Mouse (Mus musculus): ENCODE measurements around the gene Coro7.
"Not testable (repeated sequence)": the region's sequence is repeated elsewhere in the genome, so short reads cannot be mapped to it uniquely, and the experiment has no call there.

Gene Coro7

DNA sequence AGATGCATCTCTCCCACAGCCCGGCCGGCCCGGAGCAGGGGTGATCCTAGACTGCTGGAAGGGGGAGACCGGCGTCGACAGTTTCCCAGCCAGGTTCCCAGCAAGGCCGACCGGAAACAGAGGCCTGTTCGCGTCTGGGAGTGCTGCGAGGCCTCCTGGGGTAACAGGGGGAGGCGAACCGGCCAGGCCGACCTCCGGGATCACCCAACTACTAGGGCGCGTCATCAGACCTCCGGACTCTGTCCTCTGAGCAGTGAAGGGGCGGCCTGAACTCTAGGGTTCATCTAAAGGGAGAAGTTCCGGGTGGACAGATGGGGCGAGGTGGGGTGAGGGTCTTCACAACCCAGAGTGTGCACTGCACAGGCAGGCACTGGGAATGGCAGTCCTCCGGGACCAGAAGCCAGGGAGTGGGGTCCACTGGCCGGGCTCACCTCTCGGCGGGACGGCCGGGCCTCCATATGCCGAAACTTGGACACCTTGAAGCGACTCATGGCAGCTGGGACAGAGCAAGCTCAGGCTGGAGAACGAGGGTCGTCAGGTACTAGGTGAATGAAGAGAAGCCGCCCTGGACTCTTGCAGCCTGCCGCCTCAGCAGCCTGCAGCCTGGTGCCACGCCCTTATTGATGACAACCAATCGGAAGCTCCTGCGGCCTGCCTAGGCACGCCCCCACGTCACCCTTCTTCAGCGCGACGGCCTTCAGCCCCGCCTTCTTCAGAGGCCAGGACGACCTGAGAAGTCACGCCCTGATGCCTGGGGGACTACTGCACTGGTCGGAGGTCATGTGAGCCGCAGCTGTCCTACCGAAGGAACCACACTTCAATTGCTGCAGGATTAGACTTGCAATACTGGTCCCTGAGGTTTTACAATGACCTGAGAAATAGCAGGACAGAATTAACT, at the start of gene Coro7:
Coro7 (minus strand) TSS at position 657 of the 898 bp plus-strand sequence.
- peak; percentile 97 for DNase-seq

DNA sequence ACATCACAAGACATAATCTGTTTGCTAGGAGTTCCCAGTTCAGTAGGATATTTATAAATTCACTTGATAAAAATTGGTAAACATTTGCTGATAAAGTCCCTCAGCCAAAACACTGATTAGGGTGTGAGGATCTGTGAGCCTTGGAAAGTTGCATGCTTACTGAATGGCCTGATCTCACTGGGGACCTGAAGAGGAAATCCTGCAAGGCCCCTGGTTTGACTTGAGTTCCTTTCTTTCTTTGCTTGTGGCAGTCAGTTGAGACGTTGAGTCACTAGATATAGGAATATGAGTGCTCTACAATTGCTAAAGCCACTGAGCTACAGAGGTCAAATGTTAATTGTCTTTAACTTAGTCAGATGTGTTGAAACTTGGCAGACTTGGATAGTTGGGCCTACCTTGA, 48.4 kb upstream of the Coro7 start:
- DNase-seq, result no peak

DNA sequence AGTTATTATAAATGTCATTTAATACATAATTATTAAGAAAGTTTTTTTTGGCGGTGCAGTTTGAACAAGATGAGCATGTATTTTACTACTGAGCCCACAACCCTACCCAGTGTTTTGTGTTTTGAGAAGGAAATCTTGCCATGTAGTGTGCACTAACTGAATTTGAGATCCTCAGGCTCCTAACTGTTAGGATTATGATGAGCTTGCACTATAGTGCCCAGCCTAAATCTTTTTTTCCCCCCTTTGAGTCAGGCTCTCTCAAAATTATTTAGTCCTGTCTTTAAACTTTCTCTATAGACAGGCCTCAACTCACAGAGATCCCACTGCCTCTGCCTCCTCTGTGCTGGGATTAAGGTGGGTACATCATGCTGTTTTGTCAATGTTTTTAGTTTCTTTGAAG, 47.9 kb upstream of the Coro7 start:
- DNase-seq, result no peak

DNA sequence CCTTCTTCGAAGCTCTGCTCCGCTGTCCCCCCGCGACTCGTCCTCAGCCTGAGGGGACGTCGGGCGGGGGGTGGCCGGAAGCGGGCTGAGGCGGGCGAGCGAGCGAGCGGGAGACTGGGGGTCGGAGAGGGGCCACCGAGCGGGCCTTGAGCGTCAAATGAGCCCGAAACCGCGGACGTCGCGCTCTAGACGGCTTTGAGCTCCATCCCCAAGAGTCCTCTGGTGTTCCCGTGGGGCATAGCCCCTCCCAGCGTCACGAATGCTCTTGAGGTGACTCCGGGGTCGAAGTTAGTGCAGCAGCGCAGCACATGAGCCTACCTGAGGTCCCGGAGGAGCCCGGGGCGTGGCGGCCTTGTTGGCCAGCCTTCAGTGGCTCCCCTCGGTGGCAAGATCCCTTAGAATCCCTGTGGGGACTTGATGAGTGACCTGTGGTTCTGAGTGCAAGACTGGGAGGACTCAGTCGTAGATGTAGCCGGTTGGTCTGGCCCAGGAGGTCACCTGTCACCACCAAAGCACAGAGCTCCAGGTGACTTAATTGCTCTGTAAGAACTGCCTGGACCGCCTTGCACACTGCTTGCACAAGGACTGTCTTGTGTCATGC, 47.1 kb upstream of the Coro7 start:
- DNase-seq, result peak; percentile 67

DNA sequence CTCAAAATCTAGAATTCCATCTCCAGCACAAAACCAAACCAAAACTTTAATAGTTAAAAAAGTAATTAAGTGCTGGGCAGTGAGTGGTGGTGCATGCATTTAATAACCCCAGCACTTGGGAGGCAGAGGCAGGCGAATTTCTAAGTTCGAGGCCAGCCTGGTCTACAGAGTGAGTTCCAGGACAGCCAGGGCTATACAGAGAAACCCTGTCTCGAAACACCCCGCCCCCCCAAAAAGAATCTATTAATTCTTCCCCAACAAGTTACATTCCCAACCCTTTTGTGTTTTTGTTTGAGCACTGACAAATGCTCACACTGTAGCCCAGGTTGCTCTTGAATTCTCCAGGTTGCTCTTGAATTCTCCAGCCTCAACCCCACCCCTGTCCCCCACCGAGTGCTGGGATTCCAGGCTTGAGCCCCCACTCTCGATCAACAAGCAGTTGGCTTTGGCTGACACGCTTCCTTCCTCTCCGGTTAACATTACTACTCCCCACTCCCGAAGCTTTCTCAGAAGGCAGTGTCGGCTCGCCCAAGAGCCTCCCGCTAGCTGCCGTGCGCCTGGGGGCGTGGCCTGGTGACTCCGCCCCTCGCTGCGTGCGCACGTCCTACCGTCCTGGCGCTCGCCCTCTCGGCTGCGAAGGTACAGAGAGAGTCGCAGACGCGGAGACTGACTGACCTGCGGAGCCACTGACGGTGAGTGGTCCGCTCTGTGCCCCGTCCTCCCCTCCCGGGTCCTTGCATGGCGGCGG, 46.4 kb upstream of the Coro7 start, which contains the start of gene Hmox2:
Hmox2 (plus strand) TSS at position 582 of the 748 bp plus-strand sequence.
- peak; percentile 97 for DNase-seq

DNA sequence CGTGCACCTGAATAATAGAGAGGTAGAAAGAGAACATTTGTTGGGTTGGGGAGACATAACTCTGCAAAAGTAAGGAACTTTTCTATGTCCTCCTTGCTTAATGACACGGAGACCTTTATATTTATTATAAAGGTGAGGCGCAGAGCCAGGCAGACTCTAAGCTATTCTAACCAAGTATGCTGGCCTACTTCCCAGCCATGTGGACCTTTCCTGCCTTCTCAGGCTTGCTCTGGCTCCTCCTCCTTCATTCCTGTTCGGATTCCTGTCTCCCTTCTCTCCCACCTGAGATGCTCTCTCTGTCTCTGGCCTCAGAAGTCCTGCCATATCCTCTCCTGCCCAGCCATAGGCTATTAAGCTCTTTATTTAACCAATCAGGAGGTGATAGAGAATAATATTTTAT, 45.7 kb upstream of the Coro7 start:
- no peak for DNase-seq

DNA sequence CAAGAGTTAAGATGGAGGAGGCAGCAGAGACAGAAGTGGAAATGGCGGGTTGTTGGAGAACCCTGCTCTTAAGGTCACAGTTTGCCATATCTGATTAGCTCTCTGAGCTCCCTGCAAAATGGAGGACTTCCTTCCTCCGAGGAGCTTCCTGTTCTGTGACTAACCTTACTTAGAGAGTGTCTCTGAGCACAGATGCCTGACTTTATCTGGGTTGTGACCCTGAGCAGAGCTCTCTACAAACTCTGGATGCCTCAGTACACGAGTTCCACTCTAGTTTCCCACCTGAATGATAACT, 43.3 kb upstream of the Coro7 start:
- no peak for DNase-seq

DNA sequence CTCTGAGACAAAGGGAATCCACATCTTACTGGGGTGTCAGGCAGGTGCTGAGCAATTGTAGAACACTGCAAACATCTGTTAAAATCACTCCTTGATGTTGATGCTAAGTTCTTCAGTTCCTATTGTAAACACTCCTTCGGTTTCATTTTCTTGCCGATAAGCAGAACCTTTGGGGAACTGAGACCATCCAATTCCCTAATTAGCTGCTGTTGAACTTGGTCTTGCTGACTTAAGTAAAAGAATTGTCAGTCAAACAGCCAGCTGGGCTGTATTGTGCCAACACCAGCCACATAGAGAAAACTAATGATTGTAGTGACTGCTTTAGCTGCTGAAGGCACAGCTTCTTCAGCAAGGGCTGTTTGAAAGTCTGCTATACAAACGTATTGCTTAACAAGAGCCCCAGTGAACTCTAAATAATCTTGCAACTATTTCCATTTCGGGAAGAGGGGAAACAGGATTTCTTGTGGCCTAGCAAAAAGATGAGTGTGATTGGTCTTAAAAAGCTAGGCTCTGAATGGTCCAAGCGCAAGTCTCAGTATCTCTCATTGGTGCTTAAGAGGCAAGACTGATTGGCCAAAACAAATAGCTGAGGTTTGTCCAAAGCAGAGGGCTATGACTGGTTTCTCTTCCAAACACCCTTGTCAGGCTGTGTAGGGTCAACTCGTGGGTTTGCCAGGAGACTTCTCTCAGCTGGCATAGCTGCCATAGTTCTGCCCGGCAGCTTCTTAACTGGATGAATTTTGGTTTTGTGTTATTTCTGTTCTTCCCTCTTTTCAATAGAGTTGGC, 42.7 kb upstream of the Coro7 start:
- no peak for DNase-seq

DNA sequence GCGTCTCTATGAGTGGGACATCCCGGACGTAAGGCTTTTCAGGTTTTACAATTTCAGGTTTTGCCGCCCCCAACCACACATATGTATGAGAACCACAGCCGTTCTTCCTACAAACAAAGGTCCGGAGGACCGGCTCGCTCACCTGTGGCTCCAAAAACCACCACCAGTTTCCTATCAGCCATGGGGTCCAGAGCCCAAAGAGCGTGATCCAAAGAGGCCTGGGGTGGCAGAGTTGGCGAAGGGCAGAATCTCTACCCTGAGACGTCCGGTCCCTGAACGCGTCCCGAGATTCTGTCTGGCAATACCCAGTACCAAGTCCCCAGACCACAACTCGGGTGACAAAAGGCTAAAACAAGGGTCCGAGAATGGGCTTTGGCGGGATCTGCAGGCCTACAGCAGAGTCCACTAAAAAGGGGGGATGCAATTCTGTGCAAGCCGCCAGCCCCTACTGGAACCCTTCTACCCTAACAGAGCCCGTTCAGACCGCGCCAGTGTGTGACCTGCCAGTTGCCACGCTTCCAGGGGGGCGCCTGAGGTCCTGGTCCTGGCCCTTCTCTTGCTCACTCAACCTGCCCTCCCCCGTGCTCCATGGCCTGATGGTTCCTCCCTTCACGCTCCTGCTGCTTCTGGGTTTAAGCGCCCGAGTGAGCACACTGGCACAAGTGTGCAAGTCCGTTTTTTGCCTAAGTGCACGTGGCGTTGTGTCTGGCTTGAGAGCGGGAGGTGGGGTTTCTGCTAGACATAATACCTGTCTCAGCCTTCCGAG, 39.4 kb upstream of the Coro7 start, which contains the start of gene Nmral1:
Nmral1 (minus strand) TSS at position 604 of the 766 bp plus-strand sequence.
- DNase-seq, result peak; percentile 78

DNA sequence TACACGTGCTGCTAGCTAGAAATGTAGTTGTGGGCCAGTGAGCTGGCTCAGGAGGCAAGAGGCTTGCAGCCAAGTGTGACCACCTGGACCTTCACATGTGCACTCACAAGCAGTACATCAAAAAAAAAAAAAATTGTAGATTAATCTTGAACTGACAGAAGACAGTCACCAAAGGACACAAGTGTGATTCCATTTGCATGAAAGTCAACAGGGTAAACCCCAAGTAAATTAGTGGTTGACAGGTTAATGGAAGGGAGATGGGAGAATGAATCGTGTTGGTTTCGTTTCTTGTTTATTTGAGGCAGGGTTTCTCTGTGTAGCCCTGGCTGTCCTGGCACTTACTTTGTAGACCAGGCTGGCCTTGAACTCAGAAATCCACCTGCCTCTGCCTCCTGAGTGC, 38.3 kb upstream of the Coro7 start:
- DNase-seq, result no peak

DNA sequence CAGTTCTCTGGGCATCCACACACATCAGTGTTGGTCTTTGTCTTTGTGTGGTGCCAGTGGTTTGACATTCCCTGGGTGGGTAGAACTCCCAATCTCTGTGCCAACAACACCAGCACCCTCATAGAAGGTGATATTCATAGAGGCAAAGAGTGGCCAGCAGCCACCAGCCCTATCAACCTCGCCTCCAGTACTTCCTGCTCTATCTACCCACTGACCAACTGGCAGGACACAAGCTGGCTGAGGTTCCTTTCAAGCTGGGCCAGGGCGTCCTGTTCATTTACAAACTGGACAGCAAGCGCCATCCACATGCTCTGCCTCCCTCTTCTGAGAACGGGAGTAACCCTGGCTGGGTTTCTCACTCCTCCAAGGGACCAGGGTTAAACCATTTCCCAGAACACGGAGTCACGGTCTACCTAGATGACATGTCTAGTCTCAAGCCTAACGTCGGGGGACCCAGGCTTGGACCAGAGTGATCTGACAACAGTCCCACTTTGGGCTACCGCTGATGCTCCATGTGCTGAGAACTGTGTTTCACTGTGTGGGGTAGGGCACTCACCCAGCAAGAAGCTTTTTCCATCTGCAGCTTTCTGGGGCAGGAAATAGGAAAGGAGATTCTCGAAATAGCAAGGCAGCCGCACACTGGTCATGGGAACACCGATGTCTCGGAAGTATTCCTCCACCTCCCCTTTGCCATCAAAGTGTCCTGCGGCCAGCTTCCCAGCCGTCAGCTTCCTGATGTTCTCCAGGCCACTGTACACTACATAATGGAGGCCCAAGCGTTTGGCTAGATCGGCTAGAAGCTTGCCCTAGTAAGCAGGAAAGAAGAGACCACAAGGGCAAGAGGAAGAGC, 34.5 kb upstream of the Coro7 start:
- no peak for DNase-seq

DNA sequence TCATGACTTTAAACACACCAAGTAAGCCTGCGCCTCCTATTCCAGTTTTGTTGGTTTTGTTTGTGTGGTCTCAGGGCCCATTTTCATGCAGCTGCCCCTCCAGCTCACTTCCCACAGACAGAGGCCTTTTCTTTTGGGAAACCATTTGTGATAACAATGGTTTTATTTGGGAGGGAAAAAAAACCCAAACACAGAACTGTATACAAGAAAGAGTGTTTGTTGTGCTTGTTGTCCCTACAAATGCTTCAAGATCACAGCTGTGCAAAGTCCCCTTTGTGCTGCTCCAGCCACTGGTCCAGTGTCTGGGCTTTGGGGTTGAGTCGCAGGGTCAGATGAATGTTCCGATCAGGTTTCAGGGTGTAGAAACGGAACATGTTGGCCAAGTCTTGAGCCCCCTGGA, 31.6 kb upstream of the Coro7 start:
- no peak for DNase-seq

DNA sequence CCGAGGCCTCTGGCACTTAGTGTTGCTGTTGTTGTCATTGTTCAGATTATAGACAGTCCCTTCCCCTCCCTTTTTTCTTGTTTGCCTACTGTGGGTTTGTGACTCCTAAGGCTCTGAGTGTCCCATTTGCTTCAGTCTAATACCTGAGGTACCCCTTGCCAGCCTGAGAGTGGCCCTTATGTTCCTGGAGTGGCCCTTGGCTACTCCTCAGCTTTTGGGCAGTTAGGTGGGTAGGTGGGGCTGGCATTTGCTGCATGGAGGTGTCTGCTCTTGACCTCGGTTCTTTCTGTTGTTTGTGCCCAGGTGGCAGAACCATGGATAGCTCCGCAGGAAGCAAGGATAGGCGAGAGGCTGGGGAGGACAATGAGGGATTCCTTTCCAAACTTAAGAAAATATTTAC, 26.0 kb upstream of the Coro7 start:
- DNase-seq, result no peak

DNA sequence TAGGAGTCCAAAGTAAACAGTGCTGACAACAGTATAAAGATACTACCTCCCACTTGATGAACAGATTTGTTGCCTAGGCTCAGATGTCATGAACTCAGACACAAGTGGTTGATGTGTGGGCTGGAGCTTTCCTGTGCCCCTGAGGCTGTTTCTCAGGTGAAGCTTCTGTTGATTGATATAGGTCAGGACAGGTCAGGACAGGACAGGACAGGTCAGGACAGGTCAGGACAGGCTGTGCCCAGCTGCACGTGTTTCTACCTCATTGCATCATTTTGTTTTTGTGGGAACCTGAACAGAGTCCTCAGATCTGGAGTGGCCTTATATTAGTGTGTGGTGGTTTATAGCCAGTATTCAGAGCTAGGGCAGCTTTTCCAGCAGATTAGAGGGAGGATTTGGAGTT, 23.1 kb upstream of the Coro7 start:
- no peak for DNase-seq

DNA sequence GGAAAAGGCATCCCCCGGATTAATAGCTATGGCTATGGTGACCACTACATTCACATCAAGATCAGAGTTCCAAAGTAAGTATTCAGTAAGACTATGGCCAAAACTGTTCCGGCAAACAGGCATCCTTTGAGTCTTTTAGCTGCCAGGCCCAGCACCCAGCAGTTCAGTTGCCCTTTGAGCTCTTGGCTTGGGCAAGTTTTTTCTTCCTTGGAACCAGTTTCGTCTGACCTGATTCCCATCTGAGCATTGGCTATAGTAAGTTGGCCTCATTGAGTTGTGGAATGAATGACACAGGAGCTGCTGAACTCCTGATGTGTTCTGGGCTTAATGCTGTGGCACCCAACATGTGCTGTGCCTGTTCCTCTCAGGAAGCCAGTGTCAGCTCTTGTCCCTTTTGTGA, 21.6 kb upstream of the Coro7 start:
- DNase-seq, result no peak

DNA sequence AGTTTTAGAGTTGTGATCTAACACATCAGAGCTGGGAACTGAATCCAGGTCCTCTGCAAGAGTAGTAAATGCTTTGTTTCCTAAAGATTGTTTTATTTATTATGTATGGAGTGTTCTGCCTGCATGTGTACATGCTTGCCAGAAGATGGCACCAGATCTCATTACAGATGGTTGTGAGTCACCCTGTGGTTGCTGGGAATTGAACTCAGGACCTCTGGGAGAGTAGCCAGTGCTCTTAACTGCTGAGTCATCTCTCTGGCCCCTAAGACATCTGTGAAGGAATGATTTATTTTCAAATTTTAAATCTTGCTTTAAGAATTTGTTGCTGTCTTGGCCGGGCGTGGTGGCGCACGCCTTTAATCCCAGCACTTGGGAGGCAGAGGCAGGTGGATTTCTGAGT, 9.8 kb upstream of the Coro7 start:
- DNase-seq, result not testable (repeated sequence)

DNA sequence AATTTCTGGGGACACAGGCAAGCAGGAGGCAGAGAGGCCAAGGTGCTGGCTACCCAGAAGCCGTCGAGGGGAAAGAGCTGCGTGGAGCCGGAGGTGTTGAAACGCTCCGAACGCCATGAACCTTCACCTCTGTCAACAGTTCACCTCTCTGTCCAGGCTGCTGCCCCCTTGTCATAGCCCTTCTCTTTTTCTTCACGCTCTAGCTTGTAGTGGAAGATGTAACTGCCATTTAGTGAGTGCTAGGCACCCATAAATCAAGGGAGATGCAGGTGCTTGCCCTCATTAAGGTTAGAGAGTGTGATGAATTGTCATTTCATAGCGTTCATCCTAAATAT, 4.8 kb upstream of the Coro7 start:
- no peak for DNase-seq

DNA sequence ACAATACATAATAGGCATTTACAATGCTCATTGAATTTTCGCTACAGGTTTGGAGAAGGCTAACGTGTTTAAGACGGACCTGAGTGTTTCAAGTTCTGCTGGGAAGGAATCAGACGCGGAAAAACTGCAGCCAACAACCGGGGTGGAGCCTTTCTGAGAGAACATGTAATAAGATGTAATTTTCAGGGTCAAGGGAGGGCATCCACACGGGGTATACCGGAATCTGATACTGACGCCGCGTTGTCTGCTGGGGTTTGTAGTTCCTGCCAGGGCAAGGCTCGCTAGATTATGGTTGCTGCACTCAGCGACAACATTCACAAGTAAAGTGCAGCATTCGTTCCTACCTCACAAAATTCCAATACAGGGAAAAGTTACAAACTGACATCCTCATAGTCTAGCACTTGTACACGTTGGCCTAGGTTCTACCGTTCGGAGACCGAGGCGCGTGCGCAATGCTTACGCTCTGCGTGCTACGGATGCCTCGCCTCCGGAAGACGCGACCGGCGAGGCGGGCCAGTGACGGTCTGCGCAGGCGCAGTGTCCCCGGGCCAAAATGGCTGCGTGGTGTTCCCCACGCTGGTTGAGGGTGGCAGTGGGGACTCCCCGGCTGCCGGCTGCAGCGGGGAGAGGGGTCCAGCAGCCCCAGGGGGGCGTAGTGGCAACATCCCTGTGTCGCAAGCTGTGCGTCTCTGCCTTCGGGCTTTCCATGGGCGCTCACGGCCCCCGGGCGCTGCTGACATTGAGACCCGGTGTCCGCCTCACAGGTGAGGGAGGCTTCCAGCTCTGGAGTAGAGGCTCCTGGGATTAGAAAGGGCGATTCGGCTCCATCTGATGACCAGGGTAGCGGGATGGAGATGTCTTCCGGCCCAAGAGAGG, 4.2 kb upstream of the Coro7 start:
- peak; percentile 96 for DNase-seq

DNA sequence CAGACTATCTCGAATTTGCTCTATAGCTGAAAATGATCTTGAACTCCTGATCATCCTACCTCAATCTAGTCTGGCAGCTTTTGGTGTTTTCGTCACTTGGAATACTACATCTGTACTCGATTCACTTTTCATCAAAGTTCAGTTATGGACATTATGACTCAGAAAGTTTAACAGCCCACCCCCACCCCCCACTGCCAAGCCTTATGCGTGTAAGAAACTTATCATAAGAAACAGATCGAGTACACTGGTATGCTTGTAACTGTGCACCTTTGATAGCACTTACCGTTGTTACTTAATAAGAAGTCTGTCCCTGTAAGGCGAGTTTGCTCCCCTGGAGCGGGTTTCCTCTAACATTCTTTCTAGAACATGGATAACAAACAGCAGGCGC, 3.6 kb upstream of the Coro7 start:
- DNase-seq, result peak; percentile 46

DNA sequence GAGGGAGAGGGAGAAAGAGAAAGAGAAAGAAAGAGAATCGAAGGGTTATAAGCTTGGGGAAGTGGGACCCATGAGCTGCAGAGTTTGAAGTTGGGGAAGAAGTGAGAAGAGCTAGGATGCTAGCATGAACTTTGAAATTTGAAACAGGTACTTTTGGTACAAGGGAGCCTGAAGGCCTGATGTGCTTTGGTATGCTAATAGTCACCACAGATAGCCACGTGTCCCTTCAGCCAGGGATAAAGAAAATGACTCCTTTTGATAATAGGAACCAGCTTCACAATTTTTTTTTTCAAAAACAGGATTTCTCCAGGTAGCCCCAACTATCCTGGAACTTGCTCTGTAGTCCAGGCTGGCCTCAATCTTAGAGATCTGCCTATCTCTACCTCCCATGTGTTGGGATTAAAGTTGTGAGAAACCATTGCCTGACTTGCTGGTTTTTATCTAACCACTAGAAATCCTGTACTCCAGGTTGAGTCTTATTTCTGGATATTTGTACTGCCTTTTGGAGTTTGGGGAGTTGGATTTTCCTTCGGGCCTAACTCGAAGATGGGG, 3.1 kb upstream of the Coro7 start:
- DNase-seq, result no peak
